Mouse (Mus musculus) E14TG2a.4 (cell line): ENCODE measurements around the gene Gcsam.

Source experiments
- CTCF ChIP-seq: conservative IDR thresholded peaks from 2 replicates; pipeline ENCODE4 v1.5.1; 2014; ENCODE audit warnings: low read length
- NANOG ChIP-seq: IDR thresholded peaks from 2 replicates; pipeline ENCODE4 v1.6.1; 2014; ENCODE audit warnings: borderline replicate concordance, low read length, mixed read lengths

- TF ChIP-seq CTCF (no peak), NANOG (no peak)
These were observed 34.2 kb downstream of the Gcsam start for GRCm38 (mm10) chr16:45644380-45644779.
